Mouse (Mus musculus): ENCODE measurements around the gene Gna12. TPM values are rescaled to one million over a fixed set of nuclear protein-coding genes. Genes with fewer than 3 reads are reported as not detected.

The Gna12 gene
- 1 to 10 TPM; 4.3 to 6.0 TPM for polyA plus RNA-seq (2017; shearing (Covaris generic))

DNA sequence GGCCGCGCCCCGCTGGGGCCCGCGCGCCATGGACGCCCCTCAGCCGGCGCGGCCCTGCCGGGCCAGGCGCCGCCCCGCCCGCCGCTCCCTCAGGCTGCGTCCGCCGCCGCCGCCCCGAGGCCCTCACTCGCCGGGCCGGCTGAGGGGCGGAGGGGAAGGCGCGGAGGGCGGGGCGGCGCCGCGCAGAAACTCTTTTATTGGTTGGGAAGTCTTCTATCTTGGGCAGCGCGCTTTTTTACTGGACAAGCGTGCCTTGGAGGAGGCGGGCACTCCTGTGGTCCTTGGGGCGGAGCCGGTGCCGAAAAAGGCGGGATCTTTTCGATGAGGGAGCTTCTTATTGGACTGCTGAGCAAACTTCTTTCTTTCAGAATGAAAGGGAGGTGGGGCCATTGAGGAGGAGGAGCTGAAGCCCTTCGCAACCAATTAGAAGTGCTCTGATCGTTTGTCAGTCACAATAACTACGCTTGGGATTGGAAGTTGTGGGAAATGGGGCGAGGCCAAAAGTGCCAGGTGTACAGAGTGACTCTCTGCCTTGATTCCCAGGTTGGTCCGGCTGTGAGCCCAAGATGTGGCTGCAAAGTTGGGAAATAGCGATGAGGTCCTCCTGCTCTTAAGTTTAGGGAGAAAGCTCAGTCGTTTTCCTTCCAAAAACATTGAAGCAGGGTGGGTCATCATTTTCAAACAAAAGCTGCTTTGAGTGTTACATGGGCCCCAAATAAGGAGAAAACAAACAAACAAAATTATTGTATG lies at the start of gene Gna12:
Gna12 (minus strand) TSS at position 118 of the 750 bp plus-strand sequence.
- ATAC-seq: peak; percentile 97

DNA sequence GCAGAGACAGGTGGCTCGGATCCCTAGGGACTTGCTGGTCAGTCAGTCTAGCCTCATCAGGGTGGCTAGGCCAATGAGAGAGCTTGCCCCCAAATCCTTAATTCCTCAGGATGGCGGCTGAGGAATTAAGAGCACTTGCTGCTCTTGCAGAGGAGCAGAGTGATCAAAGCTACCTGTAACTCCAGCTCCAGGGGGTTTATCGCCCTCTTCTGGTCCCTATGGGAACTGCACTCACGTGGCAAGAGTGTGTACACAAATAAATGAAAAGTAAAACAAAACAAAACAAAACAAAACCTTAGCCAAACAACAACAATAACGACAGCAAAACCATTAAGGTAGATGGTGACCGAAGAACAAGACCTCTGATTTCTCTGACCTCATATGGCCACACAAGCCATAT lies 48.4 kb upstream of the Gna12 start:
- ATAC-seq: no peak

DNA sequence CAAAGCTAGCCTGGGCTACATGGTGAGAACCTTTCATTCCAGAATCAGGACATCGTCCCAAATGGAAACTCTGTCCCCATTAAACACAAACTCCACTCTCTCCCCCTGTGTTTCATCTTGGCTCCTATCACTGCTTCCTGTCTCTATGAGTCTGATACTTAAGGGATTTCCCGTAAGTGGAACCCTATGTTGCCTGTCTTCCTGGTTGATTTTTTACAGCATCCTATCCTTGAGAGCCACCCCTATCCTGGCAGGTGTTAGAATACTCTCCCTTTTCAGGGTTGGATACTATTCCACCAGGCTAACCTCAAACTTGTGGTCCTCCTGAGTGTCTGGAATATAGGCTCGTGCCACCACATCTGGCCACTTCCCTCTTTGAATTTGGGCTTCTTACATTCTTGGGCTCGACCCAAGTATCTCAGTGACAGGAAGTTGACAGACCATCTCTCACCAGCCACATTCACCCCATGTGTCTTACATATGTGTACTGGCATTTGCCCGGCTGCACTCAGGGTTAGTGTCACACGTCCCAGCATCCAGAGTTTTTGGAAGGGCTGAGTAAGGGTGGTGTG lies 43.6 kb upstream of the Gna12 start:
- peak; percentile 42 for ATAC-seq

DNA sequence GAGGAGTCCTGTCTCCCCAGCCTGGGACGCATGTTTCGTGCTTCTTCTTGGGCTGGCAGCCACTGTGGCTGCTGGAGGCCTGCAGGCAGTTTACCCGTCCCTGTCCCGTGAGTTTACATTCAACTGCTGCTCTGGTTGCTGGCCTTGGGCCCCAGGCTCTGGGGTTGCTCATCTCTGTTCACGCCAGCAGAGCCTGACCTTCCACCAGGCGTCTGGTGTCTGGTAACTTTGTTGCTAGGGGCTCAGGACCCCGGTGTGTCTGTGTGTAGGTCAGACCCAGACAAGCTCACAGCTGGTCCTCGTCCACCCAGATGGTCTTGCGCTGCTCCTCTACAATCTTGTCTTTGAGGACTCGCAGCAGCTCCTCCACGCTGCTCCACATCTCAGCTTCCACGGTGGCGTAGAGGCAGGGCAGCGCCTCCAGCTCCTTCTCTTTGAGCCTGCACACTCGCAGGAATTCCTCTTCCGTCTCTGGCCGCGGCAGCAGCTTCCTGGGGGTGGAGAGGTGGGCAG lies 42.9 kb upstream of the Gna12 start:
- ATAC-seq: no peak

DNA sequence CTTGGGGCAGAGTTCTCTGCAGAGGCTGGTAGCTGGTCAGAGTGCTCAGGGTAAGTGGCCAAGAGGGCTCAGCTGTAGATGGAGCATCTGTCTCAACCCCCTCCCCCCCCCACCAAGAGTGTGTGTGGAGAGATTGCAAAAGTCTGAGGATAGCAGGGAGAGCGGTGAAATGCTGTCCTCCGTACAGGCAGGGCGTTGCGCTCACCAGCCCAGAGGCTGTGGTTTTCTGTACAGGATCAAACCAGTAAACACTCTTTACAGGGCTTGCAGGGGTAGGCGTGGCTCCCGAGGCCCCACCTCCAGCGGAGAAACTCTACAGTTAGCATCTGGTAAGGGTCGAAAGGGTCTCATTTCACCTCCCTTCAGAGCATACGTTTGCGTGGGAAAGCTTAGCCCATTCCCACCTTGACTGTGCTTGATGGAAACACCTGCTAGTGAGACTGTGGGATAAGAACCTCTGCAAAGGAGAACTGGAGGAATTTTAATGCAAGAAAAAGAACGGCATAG lies 42.4 kb upstream of the Gna12 start:
- peak; percentile 71 for ATAC-seq

DNA sequence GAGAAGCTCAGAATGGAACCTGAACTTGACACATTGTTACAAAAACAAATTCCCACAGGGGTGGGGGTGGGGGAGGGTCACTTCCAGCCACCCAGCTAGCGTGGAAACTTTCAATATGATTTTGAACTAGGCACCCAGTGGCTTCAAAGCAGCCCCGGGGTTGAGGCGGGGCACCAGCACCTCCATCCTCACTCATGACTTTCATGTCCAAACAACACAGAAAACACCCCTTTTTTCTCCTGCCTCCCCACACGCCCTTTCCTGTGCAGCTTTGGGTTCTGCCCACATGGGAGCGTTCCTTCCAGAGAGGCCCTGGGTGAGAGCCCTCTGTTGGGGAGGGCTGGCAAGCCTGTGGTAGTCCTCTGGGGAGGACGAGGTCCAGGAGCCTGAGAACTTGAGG lies 41.0 kb upstream of the Gna12 start:
- ATAC-seq: peak; percentile 69

DNA sequence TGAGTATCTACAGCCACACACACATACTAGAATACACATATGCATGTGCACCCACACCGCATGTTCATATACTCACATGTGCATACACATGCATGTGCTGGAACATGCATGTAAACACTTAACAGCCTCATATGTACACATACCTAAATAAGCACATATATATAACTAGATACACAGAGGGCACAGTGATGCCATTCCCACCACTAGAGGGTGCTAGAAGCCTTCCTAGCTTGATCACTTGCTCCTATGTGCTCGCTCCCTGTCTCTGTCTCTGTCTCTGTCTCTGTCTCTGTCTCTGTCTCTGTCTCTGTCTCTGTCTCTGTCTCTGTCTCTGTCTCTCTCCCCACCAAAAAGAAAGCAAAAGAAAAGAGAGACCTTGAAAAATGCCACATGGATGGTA lies 38.8 kb upstream of the Gna12 start:
- no peak for ATAC-seq

DNA sequence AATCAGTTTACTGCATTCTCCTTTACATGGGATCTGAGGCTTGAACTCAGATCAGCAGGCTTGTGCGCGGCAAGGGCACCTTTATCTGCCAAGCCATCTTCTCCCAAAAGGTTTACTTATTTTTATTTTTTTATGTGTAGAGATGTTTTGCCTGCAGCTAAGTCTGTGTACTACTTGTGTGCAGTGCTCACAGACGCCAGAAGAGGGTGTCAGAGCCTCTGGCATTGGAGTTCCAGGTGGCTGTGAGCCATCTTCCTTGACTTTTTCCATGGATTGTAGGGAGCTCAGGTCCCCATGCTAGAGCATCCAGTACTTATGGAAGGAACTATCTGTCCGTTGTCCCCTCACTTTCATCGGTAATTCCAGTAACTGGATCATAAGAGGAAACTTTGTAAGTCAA lies 29.5 kb upstream of the Gna12 start:
- ATAC-seq: no peak

DNA sequence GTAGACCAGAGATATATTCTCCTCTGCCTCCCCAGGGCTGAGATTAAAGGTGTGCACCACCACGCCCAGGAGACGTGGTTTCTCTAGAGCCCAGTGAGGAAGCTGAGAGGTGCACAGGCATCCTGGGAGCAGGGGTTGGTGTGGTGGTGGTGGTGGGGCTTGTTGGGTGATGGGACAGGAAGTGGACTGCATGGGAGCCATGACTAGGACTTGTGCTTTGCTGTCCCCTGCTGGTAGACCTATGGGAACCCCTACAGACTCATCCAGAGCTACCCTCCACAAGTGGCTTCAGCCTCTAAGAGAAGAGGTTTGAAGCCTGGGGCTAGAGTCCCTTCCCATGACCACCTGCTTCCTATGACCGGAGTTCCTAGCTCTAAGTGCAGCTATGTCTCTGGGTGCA lies 28.1 kb upstream of the Gna12 start:
- peak; percentile 57 for ATAC-seq

DNA sequence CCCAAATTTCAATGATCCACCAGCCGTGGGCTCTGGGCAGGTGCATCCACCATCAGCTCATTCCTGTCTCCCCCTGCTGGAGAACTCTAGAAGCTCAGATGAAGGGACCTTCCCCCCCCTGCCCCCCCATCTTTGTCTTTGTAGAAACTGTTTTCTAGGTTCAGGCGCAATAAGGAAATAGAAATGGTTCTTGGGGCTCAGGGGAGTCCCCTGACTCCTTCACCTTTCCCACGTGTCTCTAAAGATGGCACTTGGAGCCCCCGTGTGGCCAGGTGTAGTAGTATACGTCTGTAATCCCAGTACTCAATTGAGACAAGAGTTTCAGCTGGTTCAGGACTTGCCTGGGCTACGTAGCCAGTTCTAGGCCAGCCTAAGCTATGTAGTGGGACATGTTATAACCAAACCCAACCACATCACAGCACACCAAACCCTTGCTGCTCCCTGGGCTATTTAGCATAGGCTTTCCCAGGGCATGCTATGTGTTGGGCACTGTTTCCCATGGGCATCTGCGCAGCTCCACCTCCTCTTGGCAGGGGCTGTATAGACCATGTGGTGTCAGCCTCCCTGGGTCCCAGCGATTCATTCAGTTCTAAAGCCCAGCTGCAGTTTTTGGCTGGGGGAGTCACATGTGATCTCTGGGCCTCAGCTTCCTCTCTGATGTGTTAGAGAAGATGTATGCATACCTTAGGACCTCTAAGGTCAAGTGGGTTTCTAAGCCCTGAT lies 27.4 kb upstream of the Gna12 start:
- ATAC-seq: peak; percentile 45

DNA sequence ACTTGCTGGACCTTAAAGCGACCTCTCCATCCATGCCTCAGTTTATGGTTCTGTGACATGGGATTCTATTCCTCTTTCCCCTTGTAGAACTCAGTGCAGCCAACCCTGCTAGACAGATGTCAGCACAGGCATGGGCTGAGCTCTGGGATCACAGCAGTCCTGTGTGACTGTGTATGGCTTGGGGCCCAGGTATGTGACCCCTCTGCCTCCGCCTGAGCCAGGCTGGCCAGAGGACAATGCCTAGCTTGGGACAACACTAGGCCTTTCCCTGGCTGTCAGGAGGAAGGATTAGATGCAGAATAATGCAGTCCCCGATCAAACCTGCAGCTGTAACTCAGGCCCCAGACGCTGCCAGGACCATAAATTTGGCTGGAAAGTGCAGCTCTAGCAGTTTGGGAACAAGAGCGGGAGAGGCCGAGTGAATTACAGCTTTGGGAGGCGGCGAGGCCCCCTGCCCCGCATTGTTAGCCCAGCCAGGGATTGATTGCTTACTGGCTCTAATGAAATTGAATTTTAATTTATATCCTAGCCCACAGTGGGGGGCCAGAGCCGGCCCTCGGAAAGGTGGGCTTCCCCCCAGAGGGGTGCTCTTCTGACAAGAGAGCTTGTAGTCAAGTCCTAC lies 25.8 kb upstream of the Gna12 start:
- ATAC-seq: no peak

DNA sequence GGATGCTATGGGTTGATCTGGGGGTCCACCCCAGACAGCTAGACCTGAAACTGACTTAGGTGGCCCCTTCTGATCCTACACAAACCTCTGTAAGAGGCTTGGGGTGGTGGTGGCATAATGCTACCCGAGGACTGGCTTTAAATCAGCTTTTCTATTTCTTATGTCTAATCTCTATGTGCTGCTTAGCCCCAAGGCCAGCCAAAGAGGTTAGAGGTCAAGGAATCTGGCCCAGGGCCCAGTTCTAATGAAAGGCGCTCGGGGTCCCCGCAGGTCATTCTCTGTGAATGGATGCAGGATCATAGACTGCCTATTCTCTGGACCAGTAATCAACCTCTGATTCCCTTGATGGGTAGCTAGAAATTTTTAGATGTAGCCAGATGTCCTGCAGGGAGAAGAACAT lies 24.5 kb upstream of the Gna12 start:
- no peak for ATAC-seq

DNA sequence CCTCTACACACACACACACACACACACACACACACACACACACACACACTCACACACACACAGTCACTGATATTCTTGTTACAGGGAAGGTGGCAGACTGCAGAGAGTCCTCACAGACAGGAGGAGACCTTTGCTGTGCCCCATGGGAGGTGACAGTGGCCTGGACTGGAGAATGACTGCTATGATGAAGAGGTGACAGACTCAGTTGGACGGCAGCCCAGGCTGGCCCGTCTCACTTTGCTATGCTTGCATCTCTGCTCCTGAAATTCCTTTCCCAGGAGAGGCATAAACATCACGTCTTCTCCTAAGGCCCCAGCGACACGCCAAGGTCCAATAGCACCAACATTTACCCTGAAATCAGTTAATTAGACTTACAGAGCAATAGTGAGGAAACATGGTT lies 23.5 kb upstream of the Gna12 start:
- ATAC-seq: no peak

DNA sequence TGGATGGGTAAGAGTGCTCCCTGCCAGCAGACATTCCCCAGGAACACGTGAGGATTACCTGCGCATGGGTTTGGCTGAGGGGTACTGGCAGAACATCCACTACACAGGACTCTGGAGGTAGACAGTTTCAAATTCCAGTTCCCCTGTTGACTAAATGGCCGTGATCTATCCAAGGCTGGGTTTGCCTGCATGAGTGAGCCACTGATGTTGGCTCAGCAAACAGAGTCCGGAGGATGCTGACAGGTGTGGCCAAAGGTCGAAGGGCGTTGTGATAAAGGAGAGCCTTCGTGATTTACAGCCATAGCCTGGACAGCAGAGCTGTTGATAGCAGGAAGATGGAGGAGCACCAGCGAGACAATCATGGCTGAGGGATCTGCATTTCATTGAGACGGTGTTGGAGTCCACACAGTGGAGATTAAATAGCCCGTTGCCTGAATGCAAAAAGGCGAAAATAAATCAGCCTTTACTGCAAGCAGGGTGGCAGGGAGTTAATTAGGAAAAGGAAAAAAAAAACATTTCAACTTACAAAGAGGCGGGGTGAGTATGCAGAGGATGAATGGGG lies 22.3 kb upstream of the Gna12 start:
- ATAC-seq: no peak

DNA sequence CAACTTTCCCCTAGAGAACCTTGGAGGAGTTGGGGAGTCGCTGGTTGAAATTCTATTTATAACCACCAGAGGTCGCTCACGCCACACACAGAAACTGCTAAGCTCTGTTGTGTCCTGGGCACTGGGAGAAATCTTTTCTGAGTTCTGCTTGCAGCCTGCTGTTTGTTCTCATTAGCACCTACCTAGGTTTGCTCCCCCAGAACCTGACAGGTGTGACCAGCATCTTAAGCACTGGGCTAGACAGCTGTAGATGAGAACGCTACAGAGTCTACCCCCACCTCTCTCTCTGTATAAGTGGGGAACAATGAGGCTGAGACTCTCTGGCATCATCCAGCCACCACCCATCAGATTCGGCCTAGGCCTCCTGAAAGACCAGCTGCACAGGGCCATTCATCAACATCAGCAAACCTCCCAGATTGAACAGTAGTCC lies 17.1 kb upstream of the Gna12 start:
- ATAC-seq: no peak

DNA sequence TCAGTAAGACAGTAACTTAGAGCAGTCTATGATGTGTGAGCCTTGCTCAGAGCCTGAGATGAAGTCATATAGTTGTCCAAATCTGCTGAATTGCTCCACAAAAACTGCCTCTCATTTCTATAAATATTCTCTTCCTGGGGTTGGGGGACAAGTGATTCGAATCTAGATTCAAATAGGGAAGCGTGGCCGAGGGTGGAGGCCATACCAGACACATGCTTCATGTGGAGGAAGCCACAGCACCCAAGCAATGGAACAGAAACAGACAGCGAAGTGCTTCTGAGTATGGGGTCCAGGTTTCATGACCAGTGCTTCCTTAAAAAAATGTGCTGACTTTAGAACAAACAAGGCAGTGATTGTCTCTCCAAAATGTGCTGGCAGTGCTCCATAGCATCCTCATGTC lies 11.7 kb upstream of the Gna12 start:
- ATAC-seq: no peak

DNA sequence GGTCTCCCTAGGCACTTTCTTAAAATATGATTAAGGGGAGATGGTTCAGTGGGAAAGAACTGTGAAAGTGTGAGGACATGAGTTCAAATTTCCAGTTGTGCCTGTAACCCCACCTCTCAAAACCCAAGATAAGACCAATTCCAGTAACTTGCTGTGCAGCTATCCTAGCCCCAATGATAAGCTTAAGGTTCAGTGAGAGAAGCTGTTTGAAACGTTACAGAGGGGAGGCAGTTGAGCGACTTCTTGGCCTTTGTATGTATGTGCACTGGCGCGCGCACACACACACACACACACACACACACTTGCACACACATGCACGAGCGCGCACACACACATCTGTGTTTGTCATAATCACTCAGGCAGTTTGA lies 817 bp upstream of the Gna12 start:
- ATAC-seq: no peak

DNA sequence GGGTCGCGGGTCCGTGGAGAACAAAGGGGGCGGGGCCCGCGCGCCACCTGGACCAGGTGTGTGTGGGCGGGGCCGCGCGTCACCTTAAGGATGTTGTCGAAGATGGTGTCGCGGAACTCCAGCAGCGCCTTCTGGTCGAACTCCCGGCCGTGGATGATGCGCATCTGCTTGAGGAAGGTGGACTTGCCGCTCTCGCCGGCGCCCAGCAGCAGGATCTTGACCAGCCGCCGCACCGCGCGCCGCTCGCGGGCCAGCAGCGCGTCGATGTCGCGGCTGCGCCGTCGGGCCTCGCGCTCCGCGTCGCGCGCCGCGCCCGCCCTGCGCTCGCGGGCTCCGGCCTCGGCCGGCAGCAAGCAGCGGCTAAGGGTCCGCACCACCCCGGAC lies 328 bp downstream of the Gna12 start:
- no peak for ATAC-seq

DNA sequence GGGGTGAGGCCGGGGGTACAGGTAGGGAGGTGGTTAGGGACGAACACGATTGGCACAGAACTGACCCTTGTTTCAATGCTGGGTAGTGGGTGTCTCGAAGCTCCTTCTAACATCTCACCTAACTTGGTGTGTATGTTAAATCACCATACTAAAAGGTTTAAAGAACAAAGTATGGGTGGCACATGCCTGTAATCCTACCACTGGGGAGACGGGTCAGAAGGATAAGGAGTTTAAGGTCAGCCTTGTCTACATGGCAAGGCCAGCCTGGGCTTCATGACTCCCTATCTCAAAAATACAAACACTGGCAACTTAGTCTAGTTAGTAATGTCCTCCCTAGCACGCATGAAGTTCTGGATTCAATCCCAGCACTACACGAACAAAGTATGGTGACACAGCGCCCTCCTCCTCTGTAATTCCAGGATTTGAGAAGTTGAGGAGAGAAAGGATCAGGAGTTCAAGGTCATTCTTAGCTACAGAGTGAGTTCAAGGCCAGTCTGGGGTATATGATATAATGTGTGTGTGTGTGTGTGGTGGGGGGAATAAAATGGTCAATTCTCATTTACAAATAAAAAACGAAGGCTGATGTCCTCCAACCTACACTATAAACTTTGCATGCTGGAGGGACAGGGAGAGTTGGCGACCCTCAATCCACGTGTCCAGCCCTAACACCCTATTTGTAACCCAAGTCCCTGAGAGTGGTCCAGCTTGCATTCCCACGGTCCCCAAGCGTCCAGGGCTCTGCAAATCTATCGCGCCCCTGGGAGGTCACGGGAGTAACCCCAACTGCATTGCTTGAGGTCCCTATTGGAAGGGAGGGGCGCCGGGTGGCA lies 935 bp downstream of the Gna12 start:
- ATAC-seq: no peak

DNA sequence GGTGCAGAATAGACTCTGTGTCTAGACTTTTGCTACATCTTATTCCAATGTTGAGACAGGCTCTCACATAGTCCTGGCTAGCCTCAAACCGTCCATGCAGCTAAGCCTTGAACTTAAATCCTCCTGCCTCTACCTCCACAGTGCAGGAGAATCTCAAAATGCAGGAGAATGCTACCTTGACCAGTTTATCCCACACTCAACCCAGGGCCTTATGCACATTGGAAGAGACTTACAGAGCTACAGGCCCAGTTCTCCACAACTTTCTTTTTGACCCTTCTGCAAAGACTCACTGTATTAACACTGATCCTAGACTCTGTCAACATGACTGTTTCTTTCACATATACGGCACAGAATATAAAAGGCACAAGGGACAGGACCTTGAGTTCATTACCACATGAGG lies 1.9 kb downstream of the Gna12 start:
- ATAC-seq: no peak

DNA sequence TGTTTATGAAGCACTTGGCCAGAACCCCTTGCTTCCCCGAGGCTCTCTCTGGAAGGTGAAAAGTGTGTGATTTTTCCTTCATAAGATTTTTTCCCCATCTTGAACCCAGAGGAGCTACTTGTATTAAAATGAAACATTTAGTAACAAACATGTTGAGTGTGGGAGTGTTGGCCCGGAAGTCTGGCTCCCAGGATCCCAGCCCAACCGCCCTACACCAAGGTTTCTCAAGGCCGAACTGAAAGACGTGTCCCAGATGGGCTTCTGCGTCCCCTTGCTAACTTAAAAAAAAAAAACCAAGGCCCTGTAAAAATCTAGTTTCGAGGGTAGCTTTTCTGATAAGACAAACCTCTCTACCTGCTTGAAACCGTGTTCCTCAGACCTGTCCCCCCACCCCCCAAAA lies 2.3 kb downstream of the Gna12 start:
- ATAC-seq: no peak

DNA sequence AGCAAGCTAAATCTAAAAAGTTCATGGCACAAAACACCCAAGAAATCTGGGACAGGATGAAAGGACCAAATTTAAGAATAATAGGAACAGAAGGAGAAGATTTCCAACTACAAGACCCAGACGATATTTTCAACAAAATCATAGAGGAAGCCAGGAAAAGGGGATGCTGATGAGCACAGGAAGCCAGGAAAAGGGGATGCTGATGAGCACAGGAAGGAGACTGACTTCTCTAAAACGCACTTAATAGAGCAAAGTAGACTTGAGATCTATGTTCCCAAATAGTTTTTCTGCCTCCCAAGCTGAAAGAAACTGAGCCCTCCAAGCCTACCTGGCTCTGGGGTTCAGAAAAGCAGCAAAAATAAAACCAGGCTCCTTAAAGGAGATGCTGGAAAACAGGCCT lies 2.8 kb downstream of the Gna12 start:
- ATAC-seq: no peak

Data from CD4-positive, CD25-positive, alpha-beta regulatory T cell, adult 4 months (primary cell).